Mouse (Mus musculus) bone marrow, adult 2 months (tissue): Measurements from ENCODE around the gene Zfp704.

Experiments used
- CTCF ChIP-seq: fragments of 200-500 bp; IDR thresholded peaks from 2 replicates; pipeline ENCODE4 v1.5.1; 2011; ENCODE audit warnings: low read length, control low read depth; ENCODE audit not compliant: control insufficient read depth, insufficient read depth
- POLR2A ChIP-seq: fragments of 200-500 bp; IDR thresholded peaks from 2 replicates; pipeline ENCODE4 v1.6.1; 2011; ENCODE audit warnings: low read depth, mild to moderate bottlenecking, control low read depth, low read length, borderline replicate concordance; ENCODE audit not compliant: control insufficient read depth

DNA sequence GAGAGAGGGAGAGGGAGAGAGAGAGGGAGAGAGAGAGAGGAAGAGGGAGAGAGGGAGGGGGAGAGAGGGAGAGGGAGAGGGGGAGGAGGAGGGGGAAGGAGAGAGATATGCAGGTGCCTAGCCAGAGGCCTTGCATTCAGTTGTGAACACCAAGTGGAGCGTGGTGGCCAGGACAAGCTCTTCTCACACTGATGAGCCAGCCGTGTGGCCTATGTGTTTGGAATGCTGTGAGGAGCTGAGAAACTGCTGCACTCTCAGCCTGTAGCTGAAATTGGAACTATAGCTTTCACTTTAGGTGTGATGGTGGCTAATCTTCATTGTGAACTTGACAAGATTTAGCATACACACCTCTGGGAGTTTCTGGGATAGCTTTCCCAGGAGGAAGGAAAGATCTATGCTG, 166.4 kb downstream of the Zfp704 start:
- no peak for TF ChIP-seq CTCF
- no peak for TF ChIP-seq POLR2A
